Mouse (Mus musculus): ENCODE data around the gene Slc39a11. TPM values are rescaled to one million over a fixed set of nuclear protein-coding genes. Genes with fewer than 3 reads are reported as not detected.

Slc39a11 gene
- total RNA-seq, 2 experiments from 2014 or later: 1.8 to 3.1 TPM

GRCm38 (mm10) chr11:113458582-113459210, 191.2 kb downstream of the Slc39a11 start:
- DNase-seq: no peak

- DNase-seq: no peak
Observed at GRCm38 (mm10) chr11:113452861-113453568, 196.9 kb downstream of the Slc39a11 start.

GRCm38 (mm10) chr11:113451301-113451700, 198.6 kb downstream of the Slc39a11 start:
- DNase-seq: no peak

DNA sequence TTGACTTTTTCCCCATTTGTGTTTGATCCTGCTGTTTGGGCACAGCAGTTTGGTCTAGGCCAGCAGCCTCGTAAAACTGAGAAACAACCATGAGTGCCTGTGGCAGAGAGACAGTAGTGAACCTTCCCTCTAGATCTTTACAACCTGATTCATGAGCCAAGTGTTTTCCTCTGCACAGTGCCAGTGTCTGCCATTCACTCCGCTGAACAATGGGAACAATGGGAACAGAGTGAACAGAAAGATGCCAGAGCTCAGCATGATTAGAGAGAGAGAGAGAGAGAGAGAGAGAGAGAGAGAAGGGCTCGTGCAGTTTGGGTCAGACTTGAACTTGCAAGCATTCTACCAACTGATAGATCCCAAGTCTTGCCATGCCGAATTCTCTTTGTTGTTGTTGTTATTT, 199.2 kb downstream of the Slc39a11 start:
- no peak for DNase-seq

GRCm38 (mm10) chr11:113450028-113450427, 199.9 kb downstream of the Slc39a11 start:
- DNase-seq: no peak

DNA sequence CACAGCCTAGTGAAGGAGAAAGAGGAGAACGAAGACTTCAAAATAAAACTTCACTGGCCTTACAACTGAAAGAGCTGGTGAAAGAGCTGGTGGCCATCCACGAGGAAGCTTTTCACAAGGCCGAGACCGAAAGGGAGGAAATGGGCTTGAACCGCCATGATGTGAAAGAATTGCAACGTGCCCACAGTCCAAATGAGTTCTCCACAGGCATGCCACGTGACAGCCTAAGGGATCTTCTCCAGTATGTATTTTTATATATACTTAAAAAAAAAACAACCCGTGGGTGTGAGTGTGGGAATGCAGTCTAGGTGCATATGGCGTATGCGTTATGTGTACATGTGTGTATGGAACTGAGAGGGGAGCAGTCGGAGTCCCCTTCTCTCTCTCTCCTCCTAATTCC, 207.8 kb downstream of the Slc39a11 start:
- no peak for DNase-seq

DNA sequence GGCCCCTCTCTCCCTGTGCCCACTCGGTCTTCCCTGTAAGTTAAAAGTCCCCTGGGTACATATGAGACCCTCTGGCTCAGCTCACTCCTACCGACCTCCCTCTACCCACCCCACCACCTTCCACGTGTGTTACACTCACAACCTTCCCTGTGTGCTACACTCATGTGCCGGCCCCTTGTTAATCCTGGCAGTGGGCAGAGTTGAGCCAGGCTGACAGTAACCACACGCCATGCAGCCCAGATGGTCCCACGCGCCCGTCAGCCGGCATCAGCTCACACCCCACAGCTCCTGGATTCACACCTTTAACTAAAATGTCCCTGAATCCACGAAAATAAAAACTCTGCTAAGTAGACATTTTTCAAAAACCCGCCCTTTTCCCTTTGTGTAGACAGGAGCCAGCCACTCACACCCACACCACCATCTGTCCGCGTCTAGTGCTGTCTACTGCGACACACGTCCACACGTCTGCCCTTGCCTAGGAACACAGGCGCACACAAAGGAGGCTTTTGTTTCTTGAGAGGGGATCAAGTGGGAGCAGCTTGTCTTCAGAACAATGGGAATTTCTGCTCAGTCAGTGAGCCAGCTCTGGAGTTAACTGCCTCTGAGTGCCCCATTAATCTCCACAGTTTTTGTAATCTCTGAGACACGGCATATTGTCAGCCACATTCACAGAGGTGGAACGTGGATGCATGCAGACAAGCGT, 210.4 kb downstream of the Slc39a11 start:
- DNase-seq: no peak

DNA sequence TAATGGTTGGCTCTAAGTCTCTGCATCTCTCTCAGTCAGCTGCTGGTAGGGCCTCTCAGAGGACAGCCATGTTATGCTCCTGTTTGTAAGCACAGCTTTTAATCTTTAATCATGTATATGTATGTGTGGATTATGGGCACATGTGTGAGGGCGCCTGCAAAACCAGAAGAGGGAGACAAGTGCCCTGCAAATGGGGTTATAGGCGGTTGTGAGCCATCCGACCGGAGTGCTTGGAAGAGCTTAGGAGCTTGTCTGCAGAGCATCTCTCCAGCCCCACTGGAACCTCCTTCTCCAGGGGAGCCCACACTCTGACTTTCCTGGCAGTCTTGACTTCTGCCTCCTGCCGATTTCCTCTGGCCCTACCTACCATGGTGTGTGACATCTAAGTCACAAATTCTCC, 211.0 kb downstream of the Slc39a11 start:
- DNase-seq: no peak

DNA sequence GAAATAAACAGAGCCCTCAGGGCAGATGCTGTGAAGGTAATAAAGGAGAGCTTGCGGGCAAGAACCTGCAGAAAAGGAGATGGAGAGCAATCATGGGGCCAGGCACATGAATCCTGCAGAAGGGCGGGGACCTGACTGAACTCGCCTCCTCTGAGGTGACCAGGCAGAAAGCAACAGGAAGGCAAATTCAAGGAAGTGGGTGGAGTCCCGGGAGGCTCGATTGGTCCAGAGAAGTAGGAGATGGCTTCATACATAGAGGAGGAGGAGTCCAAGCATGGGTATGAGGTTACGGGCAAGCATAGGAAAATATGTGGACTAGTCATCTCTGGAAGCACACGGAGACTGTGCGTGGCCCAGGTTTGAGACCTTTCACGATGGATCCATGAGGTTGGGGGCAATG, 212.5 kb downstream of the Slc39a11 start:
- no peak for DNase-seq

- DNase-seq: no peak
Observed at GRCm38 (mm10) chr11:113436299-113436698, 213.6 kb downstream of the Slc39a11 start.

DNA sequence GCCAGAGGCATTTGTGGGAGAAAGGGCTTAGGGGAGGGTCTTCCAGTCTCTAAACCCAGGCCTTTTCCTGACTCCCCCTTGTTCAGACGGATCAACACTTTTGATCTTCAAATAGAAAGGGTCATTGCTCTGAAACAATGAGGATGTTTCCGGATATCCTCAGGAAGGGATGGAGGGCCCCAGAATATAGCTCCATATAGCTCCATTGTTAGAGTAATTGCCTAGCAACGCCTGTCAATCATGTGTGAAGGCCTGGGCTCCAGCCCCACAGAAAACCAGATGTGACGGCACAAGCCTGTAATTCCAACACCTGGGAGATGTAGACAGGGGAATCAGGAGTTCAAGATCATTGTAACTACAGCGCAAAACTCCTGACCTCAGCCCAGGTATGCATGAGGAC, 214.2 kb downstream of the Slc39a11 start:
- no peak for DNase-seq

DNA sequence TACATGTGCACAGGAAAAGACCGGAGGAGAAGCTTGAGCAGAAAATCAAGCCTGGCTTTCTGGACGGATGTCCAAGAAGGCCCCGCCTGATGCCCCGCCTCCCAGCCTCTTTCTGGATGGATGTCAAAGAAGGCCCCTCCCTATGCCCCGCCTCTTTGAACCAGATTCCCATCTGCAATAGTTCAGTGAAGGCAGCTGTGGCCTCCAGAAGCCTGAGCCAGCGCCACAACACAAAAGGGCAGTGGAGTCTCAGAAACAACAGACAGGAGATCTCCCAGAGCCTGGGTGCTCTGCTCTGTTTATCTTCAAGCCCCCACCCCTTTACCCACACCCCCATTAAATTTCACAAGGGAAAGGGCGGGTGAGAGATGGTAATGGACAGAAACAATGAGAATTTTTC, 218.7 kb downstream of the Slc39a11 start:
- DNase-seq: peak; percentile 24

- no peak for DNase-seq
Observed at GRCm38 (mm10) chr11:113425882-113426281, 224.0 kb downstream of the Slc39a11 start.

GRCm38 (mm10) chr11:113425454-113425853, 224.4 kb downstream of the Slc39a11 start:
- DNase-seq: no peak

- DNase-seq: no peak
Observed at GRCm38 (mm10) chr11:113424765-113425164, 225.1 kb downstream of the Slc39a11 start.

- no peak for DNase-seq
Observed at GRCm38 (mm10) chr11:113422598-113422997, 227.3 kb downstream of the Slc39a11 start.

GRCm38 (mm10) chr11:113418921-113419655, 230.8 kb downstream of the Slc39a11 start:
- DNase-seq: no peak

- DNase-seq: no peak
Observed at GRCm38 (mm10) chr11:113417948-113418347, 231.9 kb downstream of the Slc39a11 start.

DNA sequence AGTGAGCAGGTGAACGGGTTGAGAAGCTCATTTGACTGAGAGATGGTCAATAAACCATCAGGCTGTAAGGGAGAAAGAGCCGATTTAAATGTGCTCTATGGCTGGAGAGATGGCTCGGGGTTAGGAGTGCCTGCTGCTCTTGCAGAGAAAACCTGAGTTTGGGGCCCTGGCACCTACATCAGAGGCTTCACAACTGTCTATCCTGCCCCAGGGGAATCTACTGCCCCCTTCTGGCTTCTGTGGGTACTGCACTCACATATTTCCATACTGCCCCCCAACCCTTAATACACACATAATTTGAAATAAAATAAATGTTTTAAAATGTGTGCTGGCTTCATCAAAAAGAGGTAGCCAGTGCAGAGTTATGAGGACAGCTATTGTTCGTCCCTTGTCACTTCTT, 237.3 kb downstream of the Slc39a11 start:
- no peak for DNase-seq

DNA sequence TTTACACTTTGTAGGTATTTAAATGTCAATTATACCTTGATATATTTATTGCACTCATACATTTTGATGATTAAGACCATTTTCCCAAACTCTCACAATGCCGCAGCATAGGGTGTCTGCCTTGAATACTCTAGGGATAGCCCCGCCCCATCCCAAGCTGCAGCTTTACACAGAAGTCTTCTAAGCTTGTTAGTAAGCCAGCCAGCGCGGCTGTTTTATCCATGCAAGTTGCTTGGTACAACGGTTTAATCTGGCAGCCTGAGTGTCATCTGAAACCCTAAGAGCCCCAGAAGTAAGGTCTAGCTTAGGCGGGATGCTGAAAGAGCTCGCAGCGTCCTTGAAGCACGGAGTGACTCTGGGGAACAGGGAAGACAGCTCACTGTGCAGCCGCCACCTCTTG, 238.1 kb downstream of the Slc39a11 start:
- no peak for DNase-seq

- DNase-seq: no peak
Observed at GRCm38 (mm10) chr11:113409121-113409520, 240.8 kb downstream of the Slc39a11 start.

GRCm38 (mm10) chr11:113407474-113407873, 242.4 kb downstream of the Slc39a11 start:
- DNase-seq: no peak

GRCm38 (mm10) chr11:113400868-113401267, 249.0 kb downstream of the Slc39a11 start:
- no peak for DNase-seq

Measured in gastrocnemius, postnatal 25 days (tissue).